Mouse (Mus musculus) forebrain, embryonic 15.5 days (tissue): ENCODE results near the gene Jmjd1c. TPM values are rescaled to one million over a fixed set of nuclear protein-coding genes. Genes with fewer than 3 reads are reported as not detected.

Experiments
- ATAC-seq: fragments of 200-750 bp; cut with Nextera tagmentation; replicated peaks from 2 replicates; pipeline ENCODE4 v1.8.0; 2017; ENCODE audit warnings: mild to moderate bottlenecking, moderate TSS enrichment, moderate library complexity
- H3K27ac ChIP-seq: fragments of 300-500 bp; sonication (generic); replicated peaks from 2 replicates; pipeline ENCODE4 v1.5.1; 2015; ENCODE audit warnings: mild to moderate bottlenecking, inconsistent platforms
- H3K27me3 ChIP-seq: fragments of 300-500 bp; sonication (generic); 2 replicates; pipeline ENCODE4 v1.6.1; 2015; ENCODE audit warnings: inconsistent platforms
- H3K36me3 ChIP-seq: fragments of 300-500 bp; sonication (generic); 2 replicates; pipeline ENCODE4 v1.6.1; 2015; ENCODE audit warnings: mild to moderate bottlenecking, inconsistent platforms
- H3K4me1 ChIP-seq: fragments of 300-500 bp; sonication (generic); 2 replicates; pipeline ENCODE4 v1.6.1; 2015; ENCODE audit warnings: inconsistent platforms
- H3K4me2 ChIP-seq: fragments of 300-500 bp; sonication (generic); replicated peaks from 2 replicates; pipeline ENCODE4 v1.6.1; 2015; ENCODE audit warnings: mild to moderate bottlenecking, inconsistent platforms
- H3K4me3 ChIP-seq: fragments of 300-500 bp; sonication (generic); 2 replicates; pipeline ENCODE4 v1.5.1; 2015; ENCODE audit warnings: mild to moderate bottlenecking, inconsistent platforms
- H3K9ac ChIP-seq: fragments of 300-500 bp; sonication (generic); replicated peaks from 2 replicates; pipeline ENCODE4 v1.6.1; 2015; ENCODE audit warnings: mild to moderate bottlenecking, inconsistent platforms
- H3K9me3 ChIP-seq: fragments of 300-500 bp; sonication (generic); 2 replicates; pipeline ENCODE4 v1.6.1; 2016; ENCODE audit warnings: inconsistent platforms
- WGBS: fragments of 180-500 bp; shearing (Covaris S2); methylation state at CpG from one replicate; pipeline ENCODE4 v1.1.7; 2015; ENCODE audit warnings: mixed read lengths; 5-methylcytosine and 5-hydroxymethylcytosine counted together
- polyA plus RNA-seq: library from polyadenylated mRNA; unstranded; fragments of >200 nt; fragmentation: Nextera tagmentation; extraction: Ambion mirVana; gene quantifications from 2 replicates; pipeline ENCODE4 v1.2.1, GENCODE M21; 2015

Jmjd1c gene
- polyA plus RNA-seq, 1 experiment from 2014 or later = 64.1 TPM

- Histone ChIP-seq H3K4me3 (no peak overlapping the region), H3K9me3 (no peaks in the 10 kb centered on the region), H3K36me3 (no peaks in the 10 kb centered on the region), H3K9ac (no peak overlapping the region), H3K27me3 (no peaks in the 10 kb centered on the region), H3K27ac (no peak overlapping the region), H3K4me1 (peaks cover 47% of the 10 kb centered on the region), H3K4me2 (no peak overlapping the region)
- ATAC-seq = no peak
- 87% methylated on average over 4 of the region's 4 CpGs for WGBS
Measured at GRCm38 (mm10) chr10:67124156-67124555, 28.2 kb downstream of the Jmjd1c start.

GRCm38 (mm10) chr10:67126061-67126858 lies 30.3 kb downstream of the Jmjd1c start:
- under 1% methylated on average over 50 of the region's 50 CpGs for WGBS
- Histone ChIP-seq H3K9me3 (no peaks in the 10 kb centered on the region), H3K4me3 (peak overlapping the region; percentile 97), H3K9ac (peak overlapping the region; percentile 94), H3K4me2 (peak overlapping the region; percentile 82), H3K27ac (peak overlapping the region; percentile 93), H3K27me3 (no peaks in the 10 kb centered on the region), H3K4me1 (peaks cover 41% of the 10 kb centered on the region), H3K36me3 (no peaks in the 10 kb centered on the region)
- ATAC-seq = peak; percentile 84

DNA sequence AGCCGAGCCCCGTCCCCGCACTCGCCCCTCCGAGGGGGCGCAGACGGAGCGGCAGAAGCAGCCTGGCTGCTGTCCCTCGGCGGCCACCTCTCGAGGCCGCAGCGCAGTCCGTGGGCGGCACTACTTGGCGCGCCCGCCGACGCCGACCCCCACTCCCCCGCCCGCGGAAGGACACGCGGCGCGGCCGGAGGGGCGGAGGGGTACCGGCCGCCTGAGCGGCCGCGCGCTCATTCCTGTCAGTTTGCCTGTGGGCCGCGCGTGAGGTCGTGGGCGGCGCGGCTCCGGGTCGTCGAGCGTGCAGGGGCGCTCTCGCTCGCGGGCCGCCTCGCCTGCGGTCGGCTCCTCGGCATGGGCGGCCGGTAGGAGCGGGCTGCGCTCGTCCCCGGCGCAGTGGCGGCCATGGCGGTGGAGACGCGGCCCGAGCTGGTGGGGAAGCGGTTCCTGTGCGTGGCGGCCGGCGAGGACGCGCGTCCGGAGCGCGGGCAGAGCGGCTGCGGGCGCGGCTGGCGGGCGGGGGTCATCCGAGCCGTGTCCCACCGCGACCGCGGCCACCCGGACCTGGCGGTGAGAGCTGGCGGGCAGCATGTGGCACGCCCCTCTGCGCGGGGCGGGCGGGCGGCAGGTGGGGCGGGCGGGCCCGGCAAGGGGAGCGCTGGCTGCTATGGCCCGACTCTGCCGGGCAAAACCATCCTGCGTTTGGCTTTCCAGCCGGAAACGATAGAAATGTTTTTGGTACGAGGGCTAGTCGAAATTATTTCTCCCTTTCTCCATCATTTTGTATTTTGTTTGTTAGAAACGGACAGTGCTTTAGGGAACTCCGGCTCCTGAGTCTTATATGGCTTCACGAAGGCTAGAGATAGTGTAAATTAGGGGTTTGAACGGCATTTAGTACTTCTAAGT lies 31.2 kb downstream of the Jmjd1c start:
- H3K27me3 ChIP-seq = no peaks in the 10 kb centered on the region
- H3K4me1 ChIP-seq = peaks cover 33% of the 10 kb centered on the region
- peak overlapping the region; percentile 93 for H3K27ac ChIP-seq
- peak overlapping the region; percentile 94 for H3K9ac ChIP-seq
- no peaks in the 10 kb centered on the region for H3K36me3 ChIP-seq
- H3K9me3 ChIP-seq = no peaks in the 10 kb centered on the region
- peak overlapping the region; percentile 82 for H3K4me2 ChIP-seq
- ATAC-seq = peak; percentile 80
- WGBS = 1% methylated on average over 98 of the region's 115 CpGs
- peak overlapping the region; percentile 97 for H3K4me3 ChIP-seq

DNA sequence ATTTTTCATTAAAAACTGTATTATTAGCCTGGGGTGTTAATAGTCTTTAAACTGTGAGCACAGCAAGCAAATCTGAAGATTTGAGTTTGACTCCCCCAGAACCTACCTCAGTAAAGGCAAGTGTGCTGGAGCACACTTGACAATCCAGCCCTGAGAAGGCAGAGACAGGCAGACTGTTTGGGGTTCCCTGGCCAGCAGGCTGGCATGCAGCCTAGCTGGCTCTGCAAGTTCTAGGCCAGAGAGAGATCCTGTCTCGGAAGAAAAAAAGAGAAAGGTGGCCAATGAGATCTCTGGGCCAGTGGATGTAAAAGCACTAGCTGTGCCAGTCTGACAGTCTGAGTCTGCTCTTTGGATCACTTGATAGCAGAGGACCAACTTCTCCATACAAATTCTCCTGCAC lies 33.6 kb downstream of the Jmjd1c start:
- Histone ChIP-seq H3K4me3 (no peak overlapping the region), H3K36me3 (no peaks in the 10 kb centered on the region), H3K27ac (no peak overlapping the region), H3K9me3 (no peaks in the 10 kb centered on the region), H3K4me1 (peaks cover 33% of the 10 kb centered on the region), H3K9ac (no peak overlapping the region), H3K27me3 (no peaks in the 10 kb centered on the region), H3K4me2 (no peak overlapping the region)
- 21% methylated on average over 1 of the region's 1 CpGs for WGBS
- no peak for ATAC-seq

DNA sequence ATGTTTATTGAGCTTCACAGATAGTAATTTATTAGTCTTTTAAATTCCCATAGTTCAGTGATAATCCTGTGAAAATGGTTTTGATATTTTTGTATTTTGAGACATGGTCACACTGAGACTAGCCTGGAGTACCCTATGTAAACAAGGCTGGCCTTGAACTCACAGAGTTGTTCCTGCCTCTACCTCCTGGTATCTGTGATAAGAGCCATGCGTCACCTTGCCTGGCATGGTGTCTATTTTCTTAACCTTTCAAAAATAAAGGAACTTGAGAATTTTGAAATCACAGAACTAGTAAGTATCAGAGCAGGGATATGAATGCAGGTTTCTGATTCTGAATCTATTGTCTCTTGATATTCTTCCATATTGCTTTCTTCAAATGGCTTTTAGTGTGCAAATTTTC lies 35.8 kb downstream of the Jmjd1c start:
- whole genome bisulfite sequencing = 96% methylated on average over 1 of the region's 1 CpGs
- H3K9ac ChIP-seq = no peak overlapping the region
- ATAC-seq = no peak

GRCm38 (mm10) chr10:67134322-67134721 lies 38.4 kb downstream of the Jmjd1c start:
- no peak overlapping the region for H3K4me3 ChIP-seq
- WGBS = 88% methylated on average over 2 of the region's 2 CpGs
- no peak for ATAC-seq
- peaks cover 5% of the 10 kb centered on the region for H3K4me1 ChIP-seq
- H3K36me3 ChIP-seq = no peaks in the 10 kb centered on the region
- H3K27ac ChIP-seq = no peak overlapping the region
- H3K27me3 ChIP-seq = no peaks in the 10 kb centered on the region
- no peak overlapping the region for H3K9ac ChIP-seq
- H3K4me2 ChIP-seq = no peak overlapping the region
- no peaks in the 10 kb centered on the region for H3K9me3 ChIP-seq

More for the DNA sequence above, 35.8 kb downstream of the Jmjd1c start:
- Histone ChIP-seq H3K27me3 (no peaks in the 10 kb centered on the region), H3K4me1 (peaks cover 22% of the 10 kb centered on the region), H3K27ac (no peak overlapping the region), H3K9me3 (no peaks in the 10 kb centered on the region), H3K4me2 (no peak overlapping the region), H3K4me3 (no peak overlapping the region), H3K36me3 (no peaks in the 10 kb centered on the region)

DNA sequence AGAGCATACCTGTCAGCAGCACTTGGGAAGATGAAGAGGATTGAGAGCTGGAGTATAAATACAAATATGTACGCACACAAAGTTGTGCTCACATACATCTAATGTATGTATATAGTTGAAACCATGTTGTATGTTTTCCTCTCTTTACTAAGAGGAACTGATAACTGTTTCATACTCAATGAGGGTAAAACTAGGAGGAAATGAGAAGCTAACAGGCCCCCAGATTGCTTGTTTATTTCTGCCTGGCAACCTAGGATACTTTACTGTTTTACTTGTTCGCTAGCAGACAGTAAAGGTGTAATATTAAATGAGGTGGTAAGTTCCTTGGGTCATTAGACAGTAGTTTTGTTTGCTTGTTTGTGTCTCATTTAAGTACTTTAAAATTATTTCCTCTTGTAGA lies 41.5 kb downstream of the Jmjd1c start:
- no peak overlapping the region for H3K9ac ChIP-seq
- ATAC-seq = no peak
- WGBS = 95% methylated on average over 2 of the region's 2 CpGs
- H3K9me3 ChIP-seq = no peaks in the 10 kb centered on the region
- H3K36me3 ChIP-seq = no peaks in the 10 kb centered on the region
- H3K4me1 ChIP-seq = no peaks in the 10 kb centered on the region
- H3K4me2 ChIP-seq = no peak overlapping the region
- no peaks in the 10 kb centered on the region for H3K27me3 ChIP-seq
- H3K27ac ChIP-seq = no peak overlapping the region
- H3K4me3 ChIP-seq = no peak overlapping the region

- Histone ChIP-seq H3K36me3 (no peaks in the 10 kb centered on the region), H3K9ac (no peak overlapping the region), H3K27me3 (no peaks in the 10 kb centered on the region), H3K4me1 (0 out of 2 replicates have a peak, but pooled peaks cover 2% of the 10 kb centered on the region), H3K9me3 (no peaks in the 10 kb centered on the region), H3K4me2 (no peak overlapping the region), H3K27ac (no peak overlapping the region), H3K4me3 (no peak overlapping the region)
- ATAC-seq = no peak
Measured at GRCm38 (mm10) chr10:67143661-67144060, 47.7 kb downstream of the Jmjd1c start.

GRCm38 (mm10) chr10:67144269-67144668 lies 48.3 kb downstream of the Jmjd1c start:
- Histone ChIP-seq H3K4me3 (no peak overlapping the region), H3K27ac (no peak overlapping the region)
- 66% methylated on average over 2 of the region's 2 CpGs for WGBS

GRCm38 (mm10) chr10:67145623-67146022 lies 49.7 kb downstream of the Jmjd1c start:
- no peak for ATAC-seq
- 87% methylated on average over 4 of the region's 4 CpGs for WGBS
- no peak overlapping the region for H3K27ac ChIP-seq

More at GRCm38 (mm10) chr10:67144269-67144668, 48.3 kb downstream of the Jmjd1c start:
- Histone ChIP-seq H3K36me3 (no peaks in the 10 kb centered on the region), H3K27me3 (no peaks in the 10 kb centered on the region), H3K9ac (no peak overlapping the region), H3K4me2 (no peak overlapping the region), H3K9me3 (no peaks in the 10 kb centered on the region), H3K4me1 (0 out of 2 replicates have a peak, but pooled peaks cover 2% of the 10 kb centered on the region)
- ATAC-seq = no peak

GRCm38 (mm10) chr10:67151766-67152165 lies 55.8 kb downstream of the Jmjd1c start:
- WGBS = 91% methylated on average over 3 of the region's 3 CpGs
- H3K9ac ChIP-seq = no peak overlapping the region
- ATAC-seq = no peak

More at GRCm38 (mm10) chr10:67145623-67146022, 49.7 kb downstream of the Jmjd1c start:
- Histone ChIP-seq H3K4me1 (0 out of 2 replicates have a peak, but pooled peaks cover 2% of the 10 kb centered on the region), H3K4me2 (no peak overlapping the region), H3K4me3 (no peak overlapping the region), H3K9ac (no peak overlapping the region), H3K36me3 (no peaks in the 10 kb centered on the region), H3K9me3 (no peaks in the 10 kb centered on the region), H3K27me3 (no peaks in the 10 kb centered on the region)

GRCm38 (mm10) chr10:67154647-67155046 lies 58.7 kb downstream of the Jmjd1c start:
- 88% methylated on average over 3 of the region's 3 CpGs for WGBS
- peaks cover 3% of the 10 kb centered on the region; the same call in 1 of the 2 replicates for H3K36me3 ChIP-seq
- ATAC-seq = no peak
- no peaks in the 10 kb centered on the region for H3K4me1 ChIP-seq
- H3K9me3 ChIP-seq = no peaks in the 10 kb centered on the region
- no peaks in the 10 kb centered on the region for H3K27me3 ChIP-seq
- no peak overlapping the region for H3K27ac ChIP-seq
- H3K9ac ChIP-seq = no peak overlapping the region
- no peak overlapping the region for H3K4me2 ChIP-seq
- no peak overlapping the region for H3K4me3 ChIP-seq

More at GRCm38 (mm10) chr10:67151766-67152165, 55.8 kb downstream of the Jmjd1c start:
- no peak overlapping the region for H3K4me2 ChIP-seq
- H3K4me1 ChIP-seq = no peaks in the 10 kb centered on the region
- no peaks in the 10 kb centered on the region for H3K36me3 ChIP-seq
- H3K27ac ChIP-seq = no peak overlapping the region
- H3K4me3 ChIP-seq = no peak overlapping the region
- no peaks in the 10 kb centered on the region for H3K9me3 ChIP-seq
- H3K27me3 ChIP-seq = no peaks in the 10 kb centered on the region
